Mouse (Mus musculus): ENCODE measurements at regions not wholly inside any gene's neighbourhood (a gene's known extent, or its start where the extent isn't known, plus 50 kb on each side); places are given as distances from the start of the nearest gene placed in this dataset.

DNA sequence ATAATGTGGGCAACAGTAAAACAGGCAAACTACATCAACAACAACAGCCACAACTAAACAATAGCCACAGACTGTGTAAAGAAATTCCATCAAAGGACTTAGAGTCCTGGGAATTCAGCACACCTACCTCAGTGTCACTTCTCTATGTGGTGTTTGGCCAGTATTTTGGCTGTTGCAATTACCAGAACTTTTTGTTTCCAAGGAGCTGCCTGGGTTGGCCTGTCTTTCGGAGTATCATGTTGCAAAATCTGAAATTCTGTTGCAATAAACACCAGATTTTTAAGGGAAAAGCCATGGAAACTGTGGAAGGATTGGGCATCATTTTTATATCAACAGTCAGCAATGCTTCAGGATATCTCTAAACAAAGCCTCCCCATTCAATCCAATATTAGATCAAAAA lies 275.1 kb upstream of the Gm11146 start:
- no peaks in the 10 kb centered on the region for H3K9me3 ChIP-seq (ENCODE audit: control insufficient read depth, low read length)
- no peaks in the 10 kb centered on the region for H3K4me1 ChIP-seq (ENCODE audit: control insufficient read depth, insufficient read depth, low read length)
- H3K4me3 ChIP-seq (ENCODE audit: low read depth, low read length), result no peak overlapping the region
- WGBS, result 88% methylated on average over 1 of the region's 1 CpGs
- no peak overlapping the region for H3K4me2 ChIP-seq (ENCODE audit: low read depth)
- no peaks in the 10 kb centered on the region for H3K36me3 ChIP-seq (ENCODE audit: control insufficient read depth, insufficient read depth, low read length)
- no peak overlapping the region for H3K27ac ChIP-seq (ENCODE audit: low read depth, low read length)
- H3K27me3 ChIP-seq (ENCODE audit: control insufficient read depth, insufficient read depth, low read length), result no peaks in the 10 kb centered on the region
- H3K9ac ChIP-seq (ENCODE audit: low read length), result no peak overlapping the region
- DNase-seq (ENCODE audit: low spot score) (no peak), ATAC-seq (ENCODE audit: insufficient read depth, low FRiP score, low TSS enrichment) (no peak)

DNA sequence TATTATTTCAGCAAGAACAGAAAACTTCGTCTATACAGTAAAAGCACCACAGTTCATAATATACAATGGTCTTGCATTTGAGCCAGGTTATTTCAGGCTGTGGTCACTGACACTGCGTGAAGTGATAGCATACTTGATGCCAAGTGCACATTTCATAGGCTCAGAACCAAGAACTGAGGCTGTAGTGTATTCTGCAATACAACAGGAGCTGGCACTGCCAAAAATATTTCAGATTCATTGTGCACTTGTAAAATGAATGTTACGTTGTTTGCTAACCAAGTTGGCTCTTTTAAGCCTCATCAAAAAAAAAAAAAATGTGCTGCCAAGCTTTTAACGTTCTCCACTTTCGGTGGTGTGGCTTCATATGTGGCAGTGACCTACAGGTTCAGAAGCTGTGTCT lies 261.4 kb upstream of the Gm11146 start:
- DNase-seq (ENCODE audit: low spot score) (no peak), ATAC-seq (ENCODE audit: insufficient read depth, low FRiP score, low TSS enrichment) (no peak)
- H3K4me2 ChIP-seq (ENCODE audit: low read depth), result no peak overlapping the region
- H3K27me3 ChIP-seq (ENCODE audit: control insufficient read depth, insufficient read depth, low read length), result no peaks in the 10 kb centered on the region
- no peaks in the 10 kb centered on the region for H3K9me3 ChIP-seq (ENCODE audit: control insufficient read depth, low read length)
- H3K4me1 ChIP-seq (ENCODE audit: control insufficient read depth, insufficient read depth, low read length), result no peaks in the 10 kb centered on the region
- no peak overlapping the region for H3K9ac ChIP-seq (ENCODE audit: low read length)
- WGBS, result 89% methylated on average over 5 of the region's 5 CpGs
- H3K27ac ChIP-seq (ENCODE audit: low read depth, low read length), result no peak overlapping the region
- H3K36me3 ChIP-seq (ENCODE audit: control insufficient read depth, insufficient read depth, low read length), result no peaks in the 10 kb centered on the region
- H3K4me3 ChIP-seq (ENCODE audit: low read depth, low read length), result no peak overlapping the region

DNA sequence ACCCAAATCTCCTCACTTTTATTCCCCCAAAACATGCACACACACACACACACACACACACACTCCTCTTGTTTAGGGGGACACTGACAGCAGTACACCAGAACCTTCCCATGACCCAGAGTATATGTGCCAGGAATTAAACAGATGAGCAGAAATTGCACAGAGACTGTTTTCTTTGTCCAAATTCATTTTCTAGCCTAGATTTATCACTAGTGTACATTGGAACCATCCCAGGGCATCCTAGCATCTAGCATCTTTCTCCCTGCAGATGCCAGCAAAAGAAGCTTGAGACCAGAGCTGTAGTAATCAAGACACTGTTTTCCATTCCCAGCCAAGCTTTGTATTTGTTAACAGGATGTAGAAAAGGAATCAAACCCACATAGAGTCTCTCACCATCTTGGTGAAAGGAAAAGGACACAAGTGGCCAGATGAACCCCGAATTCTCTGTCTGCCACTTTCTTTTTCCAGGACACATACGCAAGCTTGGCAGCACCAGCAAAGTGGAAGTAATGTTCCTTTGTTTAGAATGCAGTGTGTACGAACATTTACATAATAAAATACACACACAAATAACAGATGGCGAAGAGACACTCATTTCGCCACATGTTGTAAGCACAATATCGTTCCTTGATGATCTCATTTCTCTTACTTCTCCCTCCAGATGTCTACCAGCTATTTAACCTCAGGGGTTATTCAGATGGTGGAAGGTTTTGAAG lies 250.3 kb upstream of the Gm11146 start:
- DNase-seq (ENCODE audit: low spot score), result peak; percentile 14
- ATAC-seq (ENCODE audit: insufficient read depth, low FRiP score, low TSS enrichment), result peak; percentile 67; the same call in 1 of the 2 replicates
- H3K4me2 ChIP-seq (ENCODE audit: low read depth), result no peak overlapping the region

DNA sequence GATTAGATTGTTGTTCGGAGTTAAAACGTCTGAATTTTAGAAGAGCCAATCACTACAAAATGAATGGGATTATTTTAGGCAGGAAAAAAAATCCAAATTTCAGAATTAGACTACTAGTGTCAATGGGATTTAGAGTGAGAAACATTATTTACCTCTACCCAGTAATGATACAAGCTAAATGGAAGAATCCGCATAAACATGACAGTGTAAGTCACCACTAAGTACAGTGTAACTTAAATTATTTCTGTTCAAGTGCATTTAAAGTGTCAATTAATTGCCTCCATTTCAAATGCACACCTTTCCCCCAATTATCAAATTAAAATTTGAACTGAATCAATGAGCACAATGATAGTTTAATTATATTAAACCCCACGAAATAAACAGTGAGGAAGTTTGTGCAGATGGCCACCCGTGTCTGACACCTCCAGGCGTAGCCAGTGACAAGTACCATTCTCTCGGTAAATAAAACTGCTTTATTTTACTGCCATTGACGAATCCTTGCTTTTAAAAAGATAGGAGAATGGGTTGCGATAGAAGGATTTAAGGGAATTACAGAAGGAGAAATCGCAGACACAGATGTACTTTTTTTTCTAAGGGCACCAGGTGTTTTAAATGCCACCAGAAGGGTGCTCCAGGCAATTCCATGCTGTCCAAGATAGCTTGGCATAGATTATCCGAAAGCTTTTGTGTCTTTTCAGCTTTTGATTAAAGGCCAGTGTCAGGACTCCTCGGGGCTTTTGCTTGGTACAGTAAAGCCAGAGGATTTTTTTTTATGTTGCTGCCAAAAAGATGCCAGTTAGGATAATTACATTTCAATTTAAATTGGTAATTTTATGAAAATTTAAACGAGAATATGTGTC lies 249.5 kb upstream of the Gm11146 start:
- H3K9me3 ChIP-seq (ENCODE audit: control insufficient read depth, low read length), result no peaks in the 10 kb centered on the region
- DNase-seq (ENCODE audit: low spot score) (peak; percentile 18), ATAC-seq (ENCODE audit: insufficient read depth, low FRiP score, low TSS enrichment) (peak; percentile 73; the same call in 1 of the 2 replicates)
- H3K27me3 ChIP-seq (ENCODE audit: control insufficient read depth, insufficient read depth, low read length), result no peaks in the 10 kb centered on the region
- 0 out of 2 replicates have a peak overlapping the region, but pooled peaks have one; percentile 63 for H3K27ac ChIP-seq (ENCODE audit: low read depth, low read length)
- H3K4me3 ChIP-seq (ENCODE audit: low read depth, low read length), result no peak overlapping the region
- no peak overlapping the region for H3K4me2 ChIP-seq (ENCODE audit: low read depth)
- WGBS, result 69% methylated on average over 13 of the region's 13 CpGs
- no peaks in the 10 kb centered on the region for H3K4me1 ChIP-seq (ENCODE audit: control insufficient read depth, insufficient read depth, low read length)
- no peaks in the 10 kb centered on the region for H3K36me3 ChIP-seq (ENCODE audit: control insufficient read depth, insufficient read depth, low read length)
- H3K9ac ChIP-seq (ENCODE audit: low read length), result no peak overlapping the region

More for the DNA sequence above, 250.3 kb upstream of the Gm11146 start:
- Histone ChIP-seq H3K4me3 (ENCODE audit: low read depth, low read length) (no peak overlapping the region), H3K4me1 (ENCODE audit: control insufficient read depth, insufficient read depth, low read length) (no peaks in the 10 kb centered on the region), H3K27ac (ENCODE audit: low read depth, low read length) (peak overlapping the region; percentile 63), H3K36me3 (ENCODE audit: control insufficient read depth, insufficient read depth, low read length) (no peaks in the 10 kb centered on the region), H3K9ac (ENCODE audit: low read length) (peak overlapping the region; percentile 14; the same call in 1 of the 2 replicates), H3K9me3 (ENCODE audit: control insufficient read depth, low read length) (no peaks in the 10 kb centered on the region), H3K27me3 (ENCODE audit: control insufficient read depth, insufficient read depth, low read length) (no peaks in the 10 kb centered on the region)
- 68% methylated on average over 6 of the region's 6 CpGs for whole genome bisulfite sequencing

DNA sequence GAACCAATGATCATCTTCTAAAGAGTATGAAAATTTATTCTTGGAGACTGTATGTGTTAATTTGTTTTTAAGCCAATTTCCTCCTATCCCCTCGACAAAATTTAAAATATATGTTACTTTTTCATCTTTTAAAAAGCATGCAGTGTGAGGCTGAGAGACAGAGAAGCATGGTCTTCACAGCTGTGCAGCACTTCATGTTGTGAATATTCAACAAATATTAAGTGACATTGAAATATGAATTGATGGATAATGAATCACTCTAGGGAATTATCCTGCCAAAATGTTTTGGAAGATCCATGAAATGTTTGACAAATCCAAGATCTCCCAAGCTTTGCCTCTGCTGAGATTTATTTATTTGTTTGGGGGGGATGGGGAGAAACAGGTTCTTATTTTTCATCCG lies 233.9 kb upstream of the Gm11146 start:
- WGBS, result 88% methylated on average over 2 of the region's 2 CpGs
- no peak for ATAC-seq (ENCODE audit: insufficient read depth, low FRiP score, low TSS enrichment)
- no peaks in the 10 kb centered on the region for H3K36me3 ChIP-seq (ENCODE audit: control insufficient read depth, insufficient read depth, low read length)
- H3K9me3 ChIP-seq (ENCODE audit: control insufficient read depth, low read length), result no peaks in the 10 kb centered on the region
- H3K27me3 ChIP-seq (ENCODE audit: control insufficient read depth, insufficient read depth, low read length), result no peaks in the 10 kb centered on the region
- H3K4me2 ChIP-seq (ENCODE audit: low read depth), result no peak overlapping the region
- H3K4me1 ChIP-seq (ENCODE audit: control insufficient read depth, insufficient read depth, low read length), result no peaks in the 10 kb centered on the region
- H3K27ac ChIP-seq (ENCODE audit: low read depth, low read length), result no peak overlapping the region
- no peak for DNase-seq (ENCODE audit: low spot score)
- H3K4me3 ChIP-seq (ENCODE audit: low read depth, low read length), result no peak overlapping the region
- no peak overlapping the region for H3K9ac ChIP-seq (ENCODE audit: low read length)

DNA sequence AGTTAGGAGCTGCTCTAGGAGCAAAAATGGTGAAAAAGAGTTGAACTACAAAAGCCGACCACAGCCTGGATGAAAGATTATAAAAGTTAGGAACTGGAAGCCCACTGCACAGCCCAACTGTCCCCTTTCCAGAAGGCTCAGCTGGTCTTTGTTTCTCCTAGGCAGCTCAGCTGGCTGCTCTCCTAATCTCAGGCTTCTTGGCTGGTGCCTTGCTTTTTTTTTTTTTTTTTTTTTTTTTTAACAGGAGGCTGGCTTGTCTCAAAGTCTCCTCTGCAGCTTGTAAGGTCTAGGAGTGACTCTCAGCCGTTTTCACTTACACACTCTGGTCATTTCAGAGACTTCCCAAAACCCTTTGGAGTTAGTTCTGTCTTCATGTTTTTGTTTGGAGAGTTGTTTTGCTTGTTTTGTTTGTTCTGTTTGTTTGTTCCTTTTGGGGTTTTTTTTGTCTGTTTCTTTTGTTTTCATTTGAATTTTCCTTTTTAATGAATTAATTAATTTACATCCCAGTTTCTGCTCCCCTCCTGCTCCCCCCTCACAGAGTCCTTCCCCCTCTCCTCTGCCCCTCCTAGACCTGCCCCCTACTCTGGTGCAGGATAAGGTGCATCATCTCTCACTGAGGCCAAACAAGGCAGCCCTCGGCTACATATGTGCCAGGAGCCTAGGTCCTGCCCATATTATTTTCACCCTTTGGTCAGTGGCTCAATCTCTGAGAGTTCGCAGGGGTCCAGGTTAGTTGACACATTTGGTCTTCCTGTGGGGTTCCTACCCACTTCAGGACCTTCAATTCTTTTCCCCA lies 225.6 kb upstream of the Gm11146 start:
- ATAC-seq (ENCODE audit: insufficient read depth, low FRiP score, low TSS enrichment) (no peak), DNase-seq (ENCODE audit: low spot score) (no peak)
- no peak overlapping the region for H3K27ac ChIP-seq (ENCODE audit: low read depth, low read length)
- no peak overlapping the region for H3K4me3 ChIP-seq (ENCODE audit: low read depth, low read length)
- H3K9ac ChIP-seq (ENCODE audit: low read length), result no peak overlapping the region
- 74% methylated on average over 4 of the region's 4 CpGs for WGBS
- no peaks in the 10 kb centered on the region for H3K36me3 ChIP-seq (ENCODE audit: control insufficient read depth, insufficient read depth, low read length)
- no peak overlapping the region for H3K4me2 ChIP-seq (ENCODE audit: low read depth)
- no peaks in the 10 kb centered on the region for H3K27me3 ChIP-seq (ENCODE audit: control insufficient read depth, insufficient read depth, low read length)
- H3K4me1 ChIP-seq (ENCODE audit: control insufficient read depth, insufficient read depth, low read length), result no peaks in the 10 kb centered on the region
- no peaks in the 10 kb centered on the region for H3K9me3 ChIP-seq (ENCODE audit: control insufficient read depth, low read length)

- Histone ChIP-seq H3K36me3 (ENCODE audit: control insufficient read depth, insufficient read depth, low read length) (no peaks in the 10 kb centered on the region), H3K4me3 (ENCODE audit: low read depth, low read length) (no peak overlapping the region), H3K9me3 (ENCODE audit: control insufficient read depth, low read length) (no peaks in the 10 kb centered on the region), H3K9ac (ENCODE audit: low read length) (no peak overlapping the region), H3K27me3 (ENCODE audit: control insufficient read depth, insufficient read depth, low read length) (no peaks in the 10 kb centered on the region), H3K4me1 (ENCODE audit: control insufficient read depth, insufficient read depth, low read length) (no peaks in the 10 kb centered on the region), H3K4me2 (ENCODE audit: low read depth) (no peak overlapping the region), H3K27ac (ENCODE audit: low read depth, low read length) (no peak overlapping the region)
- DNase-seq (ENCODE audit: low spot score) (no peak), ATAC-seq (ENCODE audit: insufficient read depth, low FRiP score, low TSS enrichment) (no peak)
- 93% methylated on average over 5 of the region's 5 CpGs for WGBS
Measured at GRCm38 (mm10) chr16:77799709-77800108, 197.8 kb upstream of the Gm11146 start.

- H3K4me1 ChIP-seq (ENCODE audit: control insufficient read depth, insufficient read depth, low read length), result no peaks in the 10 kb centered on the region
Measured at GRCm38 (mm10) chr16:77796926-77797325, 195.0 kb upstream of the Gm11146 start.

More at GRCm38 (mm10) chr16:77796926-77797325, 195.0 kb upstream of the Gm11146 start:
- no peaks in the 10 kb centered on the region for H3K9me3 ChIP-seq (ENCODE audit: control insufficient read depth, low read length)
- H3K9ac ChIP-seq (ENCODE audit: low read length), result no peak overlapping the region
- no peak overlapping the region for H3K27ac ChIP-seq (ENCODE audit: low read depth, low read length)
- WGBS, result 79% methylated on average over 4 of the region's 4 CpGs
- H3K4me2 ChIP-seq (ENCODE audit: low read depth), result no peak overlapping the region
- H3K36me3 ChIP-seq (ENCODE audit: control insufficient read depth, insufficient read depth, low read length), result no peaks in the 10 kb centered on the region
- DNase-seq (ENCODE audit: low spot score) (no peak), ATAC-seq (ENCODE audit: insufficient read depth, low FRiP score, low TSS enrichment) (no peak)
- H3K27me3 ChIP-seq (ENCODE audit: control insufficient read depth, insufficient read depth, low read length), result no peaks in the 10 kb centered on the region
- no peak overlapping the region for H3K4me3 ChIP-seq (ENCODE audit: low read depth, low read length)
